Comparison of ENCODE assay signal across 14 mouse cellular contexts in the genomic region with DNA sequence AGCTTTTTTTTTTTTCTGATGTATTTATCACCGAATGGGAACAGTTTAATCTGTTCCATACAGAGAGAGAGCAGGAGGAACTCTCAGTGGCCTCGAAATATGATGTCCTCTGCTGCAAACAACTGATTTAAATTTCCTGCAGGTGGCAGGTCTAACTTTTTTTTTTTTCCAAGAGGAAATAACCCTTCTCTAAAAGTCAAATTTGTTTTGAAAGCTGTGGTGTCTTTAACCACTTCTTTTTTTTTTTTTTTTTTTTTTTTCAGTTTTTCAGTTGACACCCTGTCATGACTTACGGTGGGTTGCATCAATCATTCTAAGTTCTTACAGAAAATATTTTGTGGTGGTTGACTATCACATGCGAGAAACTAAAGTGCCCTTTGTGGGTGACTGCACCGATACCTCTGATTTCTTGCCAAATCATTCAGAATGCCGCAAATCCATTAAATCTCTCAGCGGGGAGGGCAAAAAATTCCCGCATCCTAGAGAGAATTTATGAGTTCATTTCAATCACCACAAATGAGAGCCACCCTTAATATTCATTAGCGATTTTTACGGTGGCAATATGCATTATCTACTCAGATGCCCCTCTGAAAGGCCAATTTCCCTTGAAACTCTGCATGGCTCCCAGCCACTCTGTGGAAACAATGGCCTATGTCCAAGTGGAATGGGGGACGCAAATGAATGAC.
DNase-seq lines count a peak whose midpoint lies in the region; ATAC-seq and TF ChIP-seq lines count a peak whose summit lies in the region.
"Had no signal": no experiment of that assay in that cellular context is flagged by ENCODE, and none has a peak within 500 bp of the region (broad histone marks: within the 10 kb centered on the region; RNA-seq: fewer than 3 reads in every experiment).

No protein-coding gene starts in this region.

- WGBS in forebrain, embryonic 14.5 days: 78% methylated on average over 11 of the region's 11 CpGs
- WGBS in forebrain, embryonic 16.5 days: 72% methylated on average over 11 of the region's 11 CpGs
- 19% methylated on average over 11 of the region's 11 CpGs for WGBS in spleen, adult 2 months

- H3K27ac ChIP-seq in forebrain, embryonic 14.5 days (ENCODE audit: low read depth, low read length): no peak overlapping the region
- H3K27ac ChIP-seq in forebrain, embryonic 16.5 days (ENCODE audit: low read length): no peak overlapping the region
- peak overlapping the region; percentile 35 for H3K27ac ChIP-seq in spleen, adult 2 months (ENCODE audit: insufficient read depth, low read length)
- H3K27ac ChIP-seq: stomach, embryonic 15.5 days had no signal

- H3K9me3 ChIP-seq in forebrain, embryonic 14.5 days (replicated peaks; ENCODE audit: control insufficient read depth, low read length): no peaks in the 10 kb centered on the region
- no peaks in the 10 kb centered on the region for H3K9me3 ChIP-seq in forebrain, embryonic 16.5 days (ENCODE audit: control insufficient read depth, low read length)
- H3K9me3 ChIP-seq: stomach, embryonic 15.5 days had no signal

- H3K9ac ChIP-seq in forebrain, embryonic 14.5 days (ENCODE audit: low read length): no peak overlapping the region
- no peak overlapping the region for H3K9ac ChIP-seq in forebrain, embryonic 16.5 days (replicated peaks; ENCODE audit: low read depth, low read length)
- H3K9ac ChIP-seq: stomach, embryonic 15.5 days had no signal

- H3K4me3 ChIP-seq in forebrain, embryonic 14.5 days (ENCODE audit: low read depth, low read length): no peak overlapping the region
- no peak overlapping the region for H3K4me3 ChIP-seq in forebrain, embryonic 16.5 days (replicated peaks; ENCODE audit: low read length)
- no peak overlapping the region for H3K4me3 ChIP-seq in spleen, adult 2 months (ENCODE audit: extremely low read depth, insufficient read depth, insufficient read length)
- H3K4me3 ChIP-seq: stomach, embryonic 15.5 days had no signal

- TF ChIP-seq POLR2A in spleen, adult 2 months (IDR thresholded peaks at IDR 0.05; ENCODE audit: low read depth, low read length): no peak

- peak; percentile 47 for DNase-seq in forebrain, embryonic 14.5 days (ENCODE audit: low spot score)
- DNase-seq in spleen, adult 2 months (ENCODE audit: low read depth in 1 of 2, low spot score in 2 of 2): no peak
- DNase-seq in spleen, postnatal 14 days (ENCODE audit: low spot score in 2 of 2): no peak
- DNase-seq in splenic B cell, adult 2 months (ENCODE audit: low read depth, low spot score): peak; percentile 60
- no peak for DNase-seq in lung, postnatal 14 days
- no peak for DNase-seq in gastrocnemius, adult 18-20 months (ENCODE audit: low spot score)
- DNase-seq: adrenal gland, adult 8-10 months; kidney, adult 9 months; thymus, postnatal 25 days had no signal

- H3K4me1 ChIP-seq in forebrain, embryonic 14.5 days (ENCODE audit: control insufficient read depth, insufficient read depth, low read length): no peaks in the 10 kb centered on the region
- 0 out of 2 replicates have a peak, but pooled peaks cover 2% of the 10 kb centered on the region for H3K4me1 ChIP-seq in forebrain, embryonic 16.5 days (replicated peaks; ENCODE audit: control insufficient read depth, insufficient read depth, low read length)
- H3K4me1 ChIP-seq in spleen, adult 2 months (ENCODE audit: control insufficient read depth, insufficient read depth, insufficient read length): peaks cover 4% of the 10 kb centered on the region
- H3K4me1 ChIP-seq: stomach, embryonic 15.5 days had no signal

- ATAC-seq in forebrain, embryonic 14.5 days: peak; percentile 26; the same call in 1 of the 2 replicates
- no peak for ATAC-seq in forebrain, embryonic 16.5 days
- peak; percentile 75 for ATAC-seq in megakaryocyte progenitor cell, adult 5-6 weeks (replicated peaks; ENCODE audit: poor library complexity)
- ATAC-seq: lung, postnatal 0 days; Patski had no signal

- no peaks in the 10 kb centered on the region for H3K27me3 ChIP-seq in forebrain, embryonic 14.5 days (replicated peaks; ENCODE audit: control insufficient read depth, insufficient read depth, low read length)
- no peaks in the 10 kb centered on the region for H3K27me3 ChIP-seq in forebrain, embryonic 16.5 days (replicated peaks; ENCODE audit: control insufficient read depth, insufficient read depth, low read length)
- H3K27me3 ChIP-seq in spleen, adult 2 months (ENCODE audit: control insufficient read depth, insufficient read depth, low read length): no peaks in the 10 kb centered on the region
- H3K27me3 ChIP-seq in splenic B cell, adult 2 months (ENCODE audit: control insufficient read depth, insufficient read depth, low read length, poor library complexity, severe bottlenecking): no peaks in the 10 kb centered on the region
- H3K27me3 ChIP-seq: Patski; stomach, embryonic 15.5 days had no signal

- no peak overlapping the region for H3K4me2 ChIP-seq in forebrain, embryonic 14.5 days (ENCODE audit: low read length)
- no peak overlapping the region for H3K4me2 ChIP-seq in forebrain, embryonic 16.5 days (ENCODE audit: low read length)
- H3K4me2 ChIP-seq: stomach, embryonic 15.5 days had no signal

- no peak for TF ChIP-seq CTCF in spleen, adult 2 months (IDR thresholded peaks at IDR 0.05; ENCODE audit: extremely low read depth, insufficient read depth, insufficient read length, insufficient replicate concordance)

- H3K36me3 ChIP-seq in forebrain, embryonic 14.5 days (ENCODE audit: control insufficient read depth, insufficient read depth, low read length): no peaks in the 10 kb centered on the region
- H3K36me3 ChIP-seq in forebrain, embryonic 16.5 days (ENCODE audit: control insufficient read depth, insufficient read depth): no peaks in the 10 kb centered on the region
- no peaks in the 10 kb centered on the region for H3K36me3 ChIP-seq in spleen, adult 2 months (ENCODE audit: control insufficient read depth, insufficient read depth, low read length)
- no peaks in the 10 kb centered on the region for H3K36me3 ChIP-seq in splenic B cell, adult 2 months (ENCODE audit: control insufficient read depth, insufficient read depth, low read length, poor library complexity, severe bottlenecking)
- H3K36me3 ChIP-seq: stomach, embryonic 15.5 days had no signal

Comparison
In these comparisons a context has a peak if more than half of its experiments do, and no peak if none do; other contexts are left out.
1. DNase-seq: peak in forebrain, embryonic 14.5 days (single experiment) and splenic B cell, adult 2 months (single experiment); none in spleen, adult 2 months (0 of 2), spleen, postnatal 14 days (0 of 2), lung, postnatal 14 days (single experiment) and gastrocnemius, adult 18-20 months (single experiment).